Mouse (Mus musculus) thymus, postnatal 4 days (tissue): ENCODE results near the gene Ulk3.

ENCODE experiments used
- DNase-seq: peaks from one replicate; pipeline ENCODE4 v3.0.0; 2021

Gene Ulk3

GRCm38 (mm10) chr9:57618854-57619253 is 29.6 kb downstream of the Ulk3 start:
- no peak for DNase-seq

- no peak for DNase-seq
These were observed 31.4 kb downstream of the Ulk3 start, which contains the start of gene Lman1l for GRCm38 (mm10) chr9:57620674-57621073. Gene Lman1l, minus strand, starts transcription at chr9:57620774.

GRCm38 (mm10) chr9:57624295-57624694 is 35.0 kb downstream of the Ulk3 start:
- DNase-seq, result no peak

DNA sequence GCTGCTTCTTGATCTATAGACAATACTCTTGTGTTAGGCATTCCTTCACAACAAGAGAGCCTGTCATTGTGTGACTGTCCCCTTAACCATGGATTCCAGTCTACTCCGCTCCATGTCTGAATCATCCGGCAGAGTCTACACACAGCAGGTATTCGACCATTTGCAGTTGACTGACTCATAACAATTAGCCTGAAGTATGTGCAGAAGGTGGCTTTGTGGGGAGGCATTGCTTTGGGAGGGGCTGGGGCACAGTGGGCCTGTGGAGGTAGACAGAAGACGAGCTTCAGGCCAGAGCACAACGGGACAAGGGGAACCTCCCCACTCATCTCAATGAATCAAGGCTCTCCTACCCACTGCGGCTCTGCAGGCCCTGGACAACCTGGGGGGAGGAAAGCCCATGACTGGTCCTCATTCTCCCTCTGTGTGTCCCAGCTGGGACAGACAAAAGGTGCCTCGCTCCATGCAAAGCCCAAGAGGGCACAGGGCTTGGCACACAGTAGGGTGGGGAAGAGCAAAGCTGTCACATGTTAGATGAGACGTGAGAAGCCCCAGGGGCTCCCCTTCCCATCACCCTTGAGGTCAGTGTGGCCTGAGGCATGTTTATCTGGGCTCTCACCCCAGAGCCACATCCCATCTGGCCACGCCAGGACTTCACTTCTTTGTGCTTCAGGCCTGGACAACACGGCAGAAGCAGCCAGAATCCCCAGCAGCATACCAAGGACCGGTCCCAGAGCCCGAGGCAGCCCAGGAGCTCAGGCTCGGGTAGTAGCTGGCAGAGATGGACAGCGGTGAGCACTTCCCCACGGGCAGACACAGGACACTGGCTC is 36.6 kb downstream of the Ulk3 start:
- no peak for DNase-seq

DNA sequence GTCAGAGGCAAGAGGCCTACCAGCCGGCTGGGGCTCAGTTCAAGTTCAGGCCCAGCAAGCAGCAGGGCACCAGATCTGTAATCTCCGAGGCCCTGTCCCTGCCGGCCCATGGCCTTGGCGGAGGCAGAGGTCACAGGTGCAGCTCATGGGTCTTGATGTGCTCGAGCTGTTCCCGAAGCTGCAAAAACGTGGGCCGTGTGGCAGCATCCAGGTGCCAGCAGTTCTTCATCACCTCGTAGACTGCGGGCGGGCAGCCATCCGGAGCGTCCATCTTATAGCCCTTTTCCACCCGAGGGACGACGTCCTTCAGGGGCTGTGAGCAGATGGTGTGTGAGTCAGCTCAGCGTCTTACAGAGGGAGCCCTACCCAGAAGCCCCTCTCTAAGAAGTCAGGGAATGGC is 37.9 kb downstream of the Ulk3 start:
- peak; percentile 16 for DNase-seq

GRCm38 (mm10) chr9:57627892-57628291 is 38.6 kb downstream of the Ulk3 start:
- DNase-seq, result no peak

DNA sequence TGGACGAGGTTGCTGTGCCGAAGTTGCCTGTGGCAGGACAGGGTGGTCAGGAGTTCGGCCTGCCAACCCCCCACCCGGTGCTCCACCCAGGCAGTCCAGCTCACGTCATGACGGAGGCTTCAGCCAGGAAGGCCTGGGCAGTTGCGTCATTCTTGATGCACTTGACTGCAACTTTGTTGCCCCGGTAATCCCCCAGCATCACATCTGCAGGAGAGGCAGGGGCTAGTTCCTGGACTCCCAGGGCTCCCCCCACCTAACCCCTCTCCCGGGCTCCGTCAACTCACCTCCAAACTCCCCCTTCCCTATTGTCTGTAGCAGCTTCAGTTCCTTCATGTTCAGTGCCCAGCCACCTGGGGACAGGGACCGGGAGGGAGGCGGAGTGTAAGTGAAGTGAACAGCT is 39.5 kb downstream of the Ulk3 start:
- no peak for DNase-seq

DNA sequence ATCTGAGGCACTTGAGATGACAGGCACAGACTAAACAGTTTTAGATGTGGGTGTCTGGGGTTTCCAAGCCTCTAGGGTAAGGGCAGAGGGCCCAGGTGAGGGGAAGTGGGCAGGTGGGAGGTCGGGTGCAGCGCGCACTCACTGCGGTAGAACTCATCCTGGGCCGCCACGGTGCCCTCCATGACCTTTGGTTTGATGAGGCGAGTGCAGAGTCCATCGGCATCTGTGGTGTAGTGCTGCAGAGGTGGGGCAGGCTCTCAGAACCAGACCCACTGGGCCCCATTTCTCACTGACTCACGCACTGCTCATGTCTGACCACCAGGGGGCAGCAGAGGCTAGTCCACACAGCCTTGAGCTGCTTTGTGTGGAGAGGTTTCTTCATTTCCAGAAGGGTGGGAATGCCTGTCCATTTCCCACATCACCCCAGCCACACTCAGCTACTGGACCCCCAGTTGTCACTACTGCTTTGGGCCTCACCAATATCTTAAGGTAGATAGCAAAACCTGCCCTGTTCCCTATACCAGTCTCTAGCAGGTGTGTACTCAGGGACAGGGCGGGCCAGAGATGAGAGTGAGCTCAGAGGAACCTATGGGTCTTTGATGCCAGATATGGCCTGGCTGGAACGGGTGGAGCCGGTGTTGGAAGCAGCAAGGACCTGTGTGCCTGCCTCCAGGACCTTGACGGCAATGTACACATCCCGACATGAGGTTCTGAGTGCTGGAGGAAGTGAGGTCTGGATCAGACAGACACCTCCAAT is 40.0 kb downstream of the Ulk3 start:
- DNase-seq, result peak; percentile 87

- DNase-seq, result peak; percentile 71
These were observed 44.3 kb downstream of the Ulk3 start for GRCm38 (mm10) chr9:57633481-57634024.

GRCm38 (mm10) chr9:57637272-57637671 is 48.0 kb downstream of the Ulk3 start:
- no peak for DNase-seq

GRCm38 (mm10) chr9:57637741-57638322 is 48.6 kb downstream of the Ulk3 start:
- peak; percentile 45 for DNase-seq

- peak; percentile 51 for DNase-seq
These were observed 49.6 kb downstream of the Ulk3 start for GRCm38 (mm10) chr9:57638651-57639459.

- peak; percentile 32 for DNase-seq
These were observed 50.5 kb downstream of the Ulk3 start for GRCm38 (mm10) chr9:57639661-57640328.

- peak; percentile 87 for DNase-seq
These were observed 51.1 kb downstream of the Ulk3 start for GRCm38 (mm10) chr9:57640384-57640783.

GRCm38 (mm10) chr9:57641022-57641421 is 51.8 kb downstream of the Ulk3 start:
- DNase-seq, result no peak

GRCm38 (mm10) chr9:57641775-57642550 is 52.7 kb downstream of the Ulk3 start:
- peak; percentile 39 for DNase-seq

- peak; percentile 44 for DNase-seq
These were observed 54.1 kb downstream of the Ulk3 start for GRCm38 (mm10) chr9:57643169-57643855.

- DNase-seq, result peak; percentile 67
These were observed 54.6 kb downstream of the Ulk3 start for GRCm38 (mm10) chr9:57643856-57644180.

DNA sequence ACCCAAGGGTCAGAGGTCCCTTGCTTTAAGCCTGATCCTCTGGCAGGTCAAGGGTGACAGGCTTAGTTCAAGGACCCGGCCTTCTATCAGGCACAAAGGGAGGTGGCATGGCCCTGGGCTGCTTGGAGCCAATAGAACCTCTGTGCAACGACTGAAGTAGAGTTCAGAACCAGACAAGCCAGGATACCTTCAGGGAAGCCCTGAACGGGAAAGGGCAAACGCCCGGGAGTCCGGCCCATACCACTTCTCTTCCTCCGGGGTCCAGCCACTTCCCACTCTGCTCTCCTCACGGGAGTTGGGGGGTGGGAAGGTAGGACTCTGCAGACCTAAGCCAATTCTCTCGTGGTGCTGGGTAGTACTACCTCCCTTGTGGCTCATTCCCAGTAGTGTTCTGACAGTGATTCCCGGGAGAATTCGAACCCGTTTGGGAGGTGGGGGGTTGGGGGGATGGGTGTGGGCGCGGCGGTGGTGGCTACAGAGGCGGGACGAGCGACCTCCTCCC is 55.2 kb downstream of the Ulk3 start:
- peak; percentile 43 for DNase-seq
